Mouse (Mus musculus) B cell, adult 2 months (primary cell): ENCODE results near the gene Gtf2h3.
"Not testable (repeated sequence)": the region's sequence is repeated elsewhere in the genome, so short reads cannot be mapped to it uniquely, and the experiment has no call there.

Experiments
- DNase-seq, 2 experiments: peaks; one replicate each; pipeline ENCODE4 v3.0.0; 2022

The Gtf2h3 gene

DNA sequence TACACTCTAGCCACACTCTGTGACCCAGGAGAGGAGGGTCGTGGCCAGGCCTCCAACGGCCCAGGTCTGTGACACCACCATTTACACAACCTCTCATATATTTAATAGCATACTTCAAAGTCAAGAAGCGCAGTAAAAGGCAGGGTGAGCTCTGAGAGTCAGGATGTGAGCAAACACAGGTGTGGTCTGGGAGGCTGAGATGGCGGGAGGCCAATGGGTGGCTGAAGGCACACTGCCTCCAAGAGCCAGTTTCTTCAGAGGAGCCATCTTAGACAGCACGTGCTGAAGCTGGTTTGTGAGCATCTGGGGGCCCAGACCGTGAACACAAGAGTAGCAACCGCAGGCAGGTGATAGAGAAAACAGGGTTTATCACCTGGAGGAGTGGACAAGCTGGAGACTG is 3.5 kb upstream of the Gtf2h3 start:
- DNase-seq = no peak

DNA sequence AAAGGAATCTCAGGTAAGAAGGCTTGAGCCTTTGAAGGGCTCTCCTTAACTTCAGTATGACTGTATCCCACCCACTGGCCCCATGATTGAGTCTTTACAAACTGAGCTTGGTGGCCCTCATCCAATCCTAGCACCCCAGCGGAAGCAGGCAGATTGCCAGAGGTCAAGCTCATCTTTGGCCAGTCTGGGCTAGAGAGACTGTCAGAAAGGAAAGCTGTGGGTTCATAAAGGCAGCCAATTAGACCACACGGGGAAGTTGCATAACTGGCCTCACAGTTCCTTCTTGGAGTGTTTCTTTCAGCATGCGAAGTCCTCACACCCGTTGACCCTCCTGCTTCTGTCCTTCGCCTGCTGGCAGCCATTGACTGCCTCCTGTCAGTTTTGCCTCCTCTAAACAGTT is 3.6 kb downstream of the Gtf2h3 start:
- no peak for DNase-seq

DNA sequence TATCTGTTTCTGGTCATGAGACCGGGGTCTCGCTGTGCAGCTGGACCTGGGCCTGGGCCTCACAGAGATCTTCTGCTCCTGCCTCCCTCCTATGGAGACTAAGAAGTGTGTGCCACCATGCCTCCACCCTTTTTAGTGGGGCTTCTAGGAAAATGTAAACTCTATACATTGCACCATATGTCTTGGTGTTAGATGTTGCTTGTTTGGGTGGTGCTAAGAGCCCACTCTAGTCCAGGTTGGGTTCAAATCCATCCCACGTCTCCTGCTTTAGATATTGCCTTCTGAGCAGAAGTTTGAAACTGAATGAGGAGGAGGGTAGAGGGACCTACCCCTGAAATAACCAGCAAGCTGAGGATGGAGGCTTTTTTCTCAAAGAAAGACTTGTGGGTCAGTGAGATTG is 13.8 kb downstream of the Gtf2h3 start:
- DNase-seq = no peak

- DNase-seq = peak; percentile 70 to 72
Observed at GRCm38 (mm10) chr5:124598224-124599174, 19.6 kb downstream of the Gtf2h3 start.

GRCm38 (mm10) chr5:124599726-124600125 is 20.8 kb downstream of the Gtf2h3 start:
- DNase-seq = not testable (repeated sequence)

DNA sequence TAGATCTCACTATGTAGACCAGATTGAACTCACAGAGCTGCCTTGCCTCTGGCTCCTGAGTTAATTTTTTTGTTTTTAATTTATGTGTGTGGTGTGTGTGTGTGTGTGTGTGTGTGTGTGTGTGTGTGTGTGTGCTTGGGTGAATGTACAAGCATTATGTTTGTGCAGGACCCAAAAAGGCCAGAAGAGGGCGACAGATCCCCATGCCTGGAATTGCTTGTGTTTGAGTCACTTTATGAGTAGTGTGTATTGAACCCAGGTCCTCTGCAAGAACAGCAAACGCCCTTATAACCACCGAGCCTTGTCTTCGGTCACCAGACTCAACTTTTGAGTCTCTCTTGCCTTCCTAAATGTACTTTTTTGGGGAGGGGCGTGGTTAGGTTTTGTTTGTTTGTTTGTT is 23.4 kb downstream of the Gtf2h3 start:
- peak; percentile 68 to 69 for DNase-seq

DNA sequence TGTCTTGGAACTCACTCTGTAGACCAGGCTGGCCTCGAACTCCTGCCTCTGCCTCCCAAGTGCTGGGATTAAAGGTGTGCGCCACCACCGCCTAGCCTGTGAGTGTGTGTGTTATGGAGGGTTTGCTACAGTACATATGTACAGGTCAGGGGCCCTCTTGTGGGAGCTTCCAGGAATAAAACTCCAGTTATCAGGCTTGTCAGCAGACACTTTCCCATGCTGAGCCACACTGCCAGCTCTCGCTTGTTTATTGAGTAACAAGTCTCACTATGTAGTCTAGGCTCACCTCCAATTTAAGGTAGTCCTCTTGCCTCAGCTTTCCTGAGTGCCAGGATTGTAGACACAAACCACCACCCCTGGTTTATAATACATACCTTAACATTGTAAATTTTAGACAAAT is 25.4 kb downstream of the Gtf2h3 start:
- DNase-seq = no peak

- DNase-seq = no peak
Observed at GRCm38 (mm10) chr5:124605041-124605622, 26.2 kb downstream of the Gtf2h3 start.

GRCm38 (mm10) chr5:124610965-124611364 is 32.0 kb downstream of the Gtf2h3 start:
- DNase-seq = peak in 1 of 2 experiments; percentile 15

- DNase-seq = no peak
Observed at GRCm38 (mm10) chr5:124614709-124615108, 35.8 kb downstream of the Gtf2h3 start.

DNA sequence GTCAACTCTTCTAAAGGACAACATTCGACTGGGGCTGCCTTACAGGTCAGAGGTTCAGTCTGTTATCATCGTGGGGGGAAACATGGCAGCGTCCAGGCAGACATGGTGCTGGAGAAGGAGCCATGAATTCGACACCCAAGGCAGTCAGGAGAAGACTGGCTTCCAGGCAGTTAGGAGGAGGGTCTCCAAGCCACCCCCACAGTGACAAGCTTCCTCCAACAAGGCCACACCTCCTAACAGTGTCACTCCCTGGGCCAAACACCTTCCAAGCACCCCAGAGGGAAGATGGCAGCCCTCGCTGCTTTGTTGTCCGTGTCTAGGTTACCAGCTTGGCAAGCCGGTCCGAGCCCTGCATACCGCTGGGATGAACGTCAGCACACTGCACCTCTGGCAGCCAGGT is 39.8 kb downstream of the Gtf2h3 start:
- no peak for DNase-seq

- DNase-seq = no peak
Observed at GRCm38 (mm10) chr5:124621362-124621761, 42.4 kb downstream of the Gtf2h3 start.

- no peak for DNase-seq
Observed at GRCm38 (mm10) chr5:124622890-124623289, 44.0 kb downstream of the Gtf2h3 start.

DNA sequence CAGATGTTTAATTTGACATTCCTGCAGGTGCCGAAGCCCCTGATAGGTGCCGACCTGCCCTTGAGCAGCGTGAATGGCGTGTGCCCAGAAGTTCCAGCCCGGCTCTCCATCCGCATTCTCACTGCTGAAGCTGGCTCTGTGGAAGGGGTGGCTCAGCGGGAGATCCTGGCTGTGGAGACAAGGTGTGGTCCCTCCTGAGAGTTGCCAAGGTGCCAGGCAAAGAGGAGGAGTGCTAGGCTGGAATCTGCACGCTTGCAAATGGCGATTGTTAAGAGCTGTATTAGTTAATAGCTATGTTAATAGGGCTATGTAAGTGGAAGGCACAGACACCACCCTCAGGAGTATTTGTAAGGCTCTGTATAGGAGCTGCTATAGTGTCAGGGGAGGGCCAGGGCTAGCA is 45.4 kb downstream of the Gtf2h3 start:
- no peak for DNase-seq

DNA sequence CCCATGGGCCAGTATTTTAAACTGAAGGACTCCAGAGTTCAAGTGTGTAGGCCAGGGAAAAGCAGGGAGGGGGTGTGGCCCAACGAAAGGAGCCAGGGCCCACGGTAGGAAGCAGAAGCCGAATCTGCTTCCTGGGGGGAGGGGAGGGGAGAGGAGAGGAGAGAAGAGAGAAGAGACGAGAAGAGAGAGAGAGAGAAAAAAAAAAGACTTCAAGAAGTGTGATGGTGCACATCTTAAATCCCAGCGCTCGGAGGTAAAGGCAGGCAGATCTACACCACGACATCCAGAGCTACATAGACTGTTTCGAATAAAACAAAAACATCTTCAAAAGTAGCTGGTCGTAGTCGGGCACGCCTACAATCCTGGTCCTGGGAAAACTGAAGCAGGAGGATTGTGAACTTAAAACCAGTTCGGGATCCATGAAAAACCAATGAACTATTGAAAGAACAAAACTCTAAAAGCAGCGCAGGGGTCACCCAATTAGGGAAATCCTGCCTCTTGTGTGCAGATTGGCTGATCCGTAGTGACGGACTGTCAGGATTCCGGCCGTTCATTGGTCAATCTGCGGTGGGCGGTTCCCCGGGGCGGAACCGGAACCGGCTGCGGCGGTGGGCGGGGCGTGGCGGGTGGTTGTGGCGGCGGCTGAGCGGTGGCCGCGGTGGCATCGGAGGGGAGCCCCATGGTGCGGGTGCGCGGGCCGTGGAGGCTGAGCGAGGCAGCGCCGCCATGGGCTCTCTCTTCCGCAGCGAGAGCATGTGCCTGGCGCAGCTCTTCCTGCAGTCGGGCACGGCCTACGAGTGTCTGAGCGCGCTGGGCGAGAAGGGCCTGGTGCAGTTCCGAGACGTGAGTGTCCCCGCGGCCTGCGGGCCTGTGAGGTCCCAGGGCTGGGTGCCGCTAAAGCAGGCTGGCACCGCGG is 49.8 kb downstream of the Gtf2h3 start, which contains the start of gene Atp6v0a2:
Atp6v0a2 (plus strand) TSS at position 129 of the 916 bp plus-strand sequence.
- DNase-seq = peak; percentile 98

DNA sequence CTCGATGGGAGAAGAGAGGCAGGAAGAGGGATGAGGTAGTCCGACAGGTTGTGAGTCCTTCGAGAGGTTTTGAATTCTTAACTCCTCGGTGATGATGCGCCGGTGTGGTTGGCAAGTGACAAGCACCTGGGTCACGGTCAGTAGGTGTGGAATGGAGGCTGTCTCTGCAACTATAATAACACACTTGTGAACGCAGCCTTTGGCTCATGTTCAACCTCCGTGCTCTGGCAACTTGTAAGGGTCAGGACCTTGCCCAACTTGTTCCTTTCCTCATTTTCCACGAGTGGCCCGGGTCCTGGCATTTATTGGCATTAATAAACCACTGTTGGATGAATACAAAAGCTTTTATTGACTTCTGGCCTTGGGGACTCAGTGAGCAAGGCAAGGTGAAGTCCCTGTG is 50.7 kb downstream of the Gtf2h3 start:
- DNase-seq = peak; percentile 12 to 13

GRCm38 (mm10) chr5:124631685-124632084 is 52.7 kb downstream of the Gtf2h3 start:
- DNase-seq = no peak

GRCm38 (mm10) chr5:124632461-124632860 is 53.5 kb downstream of the Gtf2h3 start:
- no peak for DNase-seq

GRCm38 (mm10) chr5:124633425-124633824 is 54.5 kb downstream of the Gtf2h3 start:
- DNase-seq = no peak

GRCm38 (mm10) chr5:124635068-124635467 is 56.1 kb downstream of the Gtf2h3 start:
- DNase-seq = peak; percentile 20 to 30

DNA sequence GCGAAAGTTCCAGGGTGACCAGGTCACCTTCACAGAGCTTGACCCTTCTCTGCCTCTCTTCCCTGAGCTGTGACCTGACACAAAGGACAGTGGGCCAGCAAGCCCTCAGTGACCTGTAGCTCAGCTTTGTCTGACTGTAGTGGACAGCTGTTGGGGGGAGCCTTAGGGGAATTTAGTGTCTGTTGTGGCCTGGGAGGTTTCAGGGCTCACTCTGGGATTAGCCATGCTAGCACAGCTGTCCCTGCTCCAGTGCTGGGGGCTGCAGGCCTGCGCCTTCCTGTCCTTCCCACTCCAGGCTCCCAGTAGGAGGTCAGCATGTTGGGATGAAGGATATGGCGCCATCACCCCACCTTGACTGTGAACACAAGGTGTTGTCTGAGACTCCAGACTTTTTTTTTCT is 57.2 kb downstream of the Gtf2h3 start:
- no peak for DNase-seq

DNA sequence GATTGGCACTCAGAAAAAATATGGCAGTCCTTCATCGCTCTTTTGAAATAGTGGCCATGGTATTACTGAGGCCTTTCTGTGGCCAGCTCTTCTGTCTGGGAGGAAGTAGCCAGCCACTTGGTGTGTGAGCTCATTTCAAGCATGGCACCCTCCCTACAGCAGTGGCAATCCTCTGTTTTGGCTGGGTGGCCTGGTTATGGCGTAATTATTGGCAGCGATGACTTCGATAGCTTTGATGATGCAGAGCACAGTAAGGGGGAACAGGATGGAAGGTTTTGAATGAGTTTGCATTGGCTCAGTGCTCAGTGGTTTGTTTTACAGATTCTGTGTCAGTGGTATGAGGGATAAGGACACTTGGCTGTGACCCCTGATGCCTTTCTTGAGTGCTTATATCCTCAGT is 57.8 kb downstream of the Gtf2h3 start:
- DNase-seq = no peak

DNA sequence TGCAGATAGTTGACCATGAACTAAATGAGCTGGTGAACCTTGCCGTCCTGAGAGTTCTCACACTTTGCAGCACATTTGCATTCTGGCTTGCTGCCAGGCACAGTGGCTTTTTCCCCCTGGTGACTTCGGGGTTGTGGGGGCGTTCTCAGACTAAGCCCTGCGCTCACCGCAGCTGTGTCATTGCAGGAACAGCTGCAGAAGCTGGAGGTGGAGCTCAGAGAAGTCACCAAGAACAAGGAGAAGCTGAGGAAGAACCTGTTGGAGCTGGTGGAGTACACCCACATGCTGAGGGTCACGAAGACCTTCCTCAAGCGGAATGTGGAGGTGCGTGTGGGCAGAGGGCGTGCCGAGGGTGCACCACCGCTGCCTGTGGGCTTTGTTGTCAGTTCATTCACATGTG is 58.4 kb downstream of the Gtf2h3 start:
- DNase-seq = peak; percentile 13 to 22
